Mouse (Mus musculus) heart, embryonic 11.5 days (tissue): ENCODE measurements around the gene Wdr74. TPM values are rescaled to one million over a fixed set of nuclear protein-coding genes. Genes with fewer than 3 reads are reported as not detected.

Source experiments
- ATAC-seq: fragments of 200-750 bp; cut with Nextera tagmentation; replicated peaks from 2 replicates; pipeline ENCODE4 v1.8.0; 2017; ENCODE audit warnings: moderate library complexity; ENCODE audit not compliant: insufficient number of reproducible peaks, low FRiP score, low TSS enrichment
- H3K27ac ChIP-seq: fragments of 300-500 bp; sonication (generic); 2 replicates; pipeline ENCODE4 v1.5.1; 2014; ENCODE audit warnings: mild to moderate bottlenecking, low read depth, low read length
- H3K27me3 ChIP-seq: fragments of 300-500 bp; sonication (generic); 2 replicates; pipeline ENCODE4 v1.6.1; 2014; ENCODE audit warnings: mild to moderate bottlenecking, low read length, mixed read lengths; ENCODE audit not compliant: control insufficient read depth, insufficient read depth
- H3K36me3 ChIP-seq: fragments of 300-500 bp; sonication (generic); 2 replicates; pipeline ENCODE4 v1.6.1; 2014; ENCODE audit warnings: mild to moderate bottlenecking, low read length, moderate library complexity, mixed read lengths; ENCODE audit not compliant: control insufficient read depth, insufficient read depth
- H3K4me1 ChIP-seq: fragments of 300-500 bp; sonication (generic); 2 replicates; pipeline ENCODE4 v1.6.1; 2014; ENCODE audit warnings: low read length; ENCODE audit not compliant: control insufficient read depth, insufficient read depth
- H3K4me2 ChIP-seq: fragments of 300-500 bp; sonication (generic); 2 replicates; pipeline ENCODE4 v1.6.1; 2014; ENCODE audit warnings: mild to moderate bottlenecking, moderate library complexity
- H3K4me3 ChIP-seq: fragments of 300-500 bp; sonication (generic); 2 replicates; pipeline ENCODE4 v1.5.1; 2014; ENCODE audit warnings: low read depth, low read length
- H3K9ac ChIP-seq: fragments of 300-500 bp; sonication (generic); 2 replicates; pipeline ENCODE4 v1.6.1; 2014; ENCODE audit warnings: mild to moderate bottlenecking, low read depth, low read length, moderate library complexity
- H3K9me3 ChIP-seq: fragments of 300-500 bp; sonication (generic); replicated peaks from 2 replicates; pipeline ENCODE4 v1.6.1; 2016; ENCODE audit warnings: low read length; ENCODE audit not compliant: control insufficient read depth
- WGBS: fragments of 180-500 bp; shearing (Covaris S2); extraction: QIAGEN DNeasy Blood & Tissue Kit; methylation state at CpG from one replicate; pipeline ENCODE4 v1.1.7; 2014; ENCODE audit not compliant: insufficient replicate concordance; 5-methylcytosine and 5-hydroxymethylcytosine counted together
- polyA plus RNA-seq: library from polyadenylated mRNA; unstranded; fragments of >200 nt; fragmentation: Nextera tagmentation; extraction: Ambion mirVana; gene quantifications from 2 replicates; pipeline ENCODE4 v1.2.1, GENCODE M21; 2014

The Wdr74 gene
- polyA plus RNA-seq, 1 experiment from 2014 or later: 58.8 TPM

- Histone ChIP-seq H3K9ac (no peak overlapping the region), H3K4me3 (no peak overlapping the region), H3K27ac (no peak overlapping the region), H3K4me1 (peaks cover 12% of the 10 kb centered on the region), H3K4me2 (no peak overlapping the region), H3K36me3 (peaks cover 45% of the 10 kb centered on the region), H3K27me3 (no peaks in the 10 kb centered on the region), H3K9me3 (no peaks in the 10 kb centered on the region)
- 91% methylated on average over 1 of the region's 1 CpGs for WGBS
- no peak for ATAC-seq
These were observed 9.8 kb downstream of the Wdr74 start for GRCm38 (mm10) chr19:8745382-8745781.

DNA sequence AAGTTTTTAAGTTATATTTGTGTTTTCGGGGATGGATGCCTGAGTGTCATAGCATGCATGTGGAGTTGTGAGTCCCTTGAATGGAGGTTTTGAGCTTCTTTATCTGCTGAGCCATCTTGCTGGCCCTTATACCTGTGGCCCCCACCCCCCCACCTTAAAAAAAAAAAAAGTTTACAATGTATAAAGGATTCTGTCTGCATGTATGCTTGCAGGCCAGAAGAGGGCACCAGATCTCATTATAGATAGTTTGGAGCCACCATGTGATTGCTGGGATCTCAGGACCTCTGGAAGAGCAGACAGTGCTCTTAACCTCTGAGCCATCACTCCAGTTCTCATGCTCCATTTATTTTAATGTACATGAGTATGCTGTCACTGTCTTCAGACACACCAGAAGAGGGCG, 11.7 kb downstream of the Wdr74 start:
- Histone ChIP-seq H3K9me3 (no peaks in the 10 kb centered on the region), H3K4me1 (peaks cover 6% of the 10 kb centered on the region), H3K36me3 (peaks cover 55% of the 10 kb centered on the region), H3K9ac (no peak overlapping the region), H3K27ac (no peak overlapping the region), H3K27me3 (no peaks in the 10 kb centered on the region), H3K4me2 (no peak overlapping the region), H3K4me3 (no peak overlapping the region)
- ATAC-seq: no peak
- WGBS: 71% methylated on average over 2 of the region's 2 CpGs

GRCm38 (mm10) chr19:8755652-8756051, 20.0 kb downstream of the Wdr74 start:
- peak overlapping the region; percentile 91; the same call in 1 of the 2 replicates for H3K4me3 ChIP-seq
- 40% methylated on average over 3 of the region's 3 CpGs for WGBS
- peaks cover 15% of the 10 kb centered on the region; the same call in 1 of the 2 replicates for H3K4me1 ChIP-seq
- no peaks in the 10 kb centered on the region for H3K27me3 ChIP-seq
- H3K9ac ChIP-seq: no peak overlapping the region
- no peaks in the 10 kb centered on the region for H3K9me3 ChIP-seq
- H3K36me3 ChIP-seq: peaks cover 17% of the 10 kb centered on the region
- peak overlapping the region; percentile 86; the same call in 1 of the 2 replicates for H3K4me2 ChIP-seq
- H3K27ac ChIP-seq: no peak overlapping the region
- no peak for ATAC-seq

GRCm38 (mm10) chr19:8756635-8757387, 21.2 kb downstream of the Wdr74 start, which contains the start of gene Nxf1:
Gene Nxf1, plus strand, starts transcription at chr19:8757073.
- Histone ChIP-seq H3K4me1 (peaks cover 15% of the 10 kb centered on the region; the same call in 1 of the 2 replicates), H3K27me3 (no peaks in the 10 kb centered on the region), H3K36me3 (peaks cover 11% of the 10 kb centered on the region), H3K9me3 (no peaks in the 10 kb centered on the region), H3K4me3 (peak within 1 kb of the TSS; percentile 91), H3K9ac (peak within 1 kb of the TSS; percentile 98), H3K27ac (peak within 1 kb of the TSS; percentile 88), H3K4me2 (peak within 1 kb of the TSS; percentile 86)
- peak; percentile 91 for ATAC-seq
- WGBS: under 1% methylated on average over 69 of the region's 75 CpGs

DNA sequence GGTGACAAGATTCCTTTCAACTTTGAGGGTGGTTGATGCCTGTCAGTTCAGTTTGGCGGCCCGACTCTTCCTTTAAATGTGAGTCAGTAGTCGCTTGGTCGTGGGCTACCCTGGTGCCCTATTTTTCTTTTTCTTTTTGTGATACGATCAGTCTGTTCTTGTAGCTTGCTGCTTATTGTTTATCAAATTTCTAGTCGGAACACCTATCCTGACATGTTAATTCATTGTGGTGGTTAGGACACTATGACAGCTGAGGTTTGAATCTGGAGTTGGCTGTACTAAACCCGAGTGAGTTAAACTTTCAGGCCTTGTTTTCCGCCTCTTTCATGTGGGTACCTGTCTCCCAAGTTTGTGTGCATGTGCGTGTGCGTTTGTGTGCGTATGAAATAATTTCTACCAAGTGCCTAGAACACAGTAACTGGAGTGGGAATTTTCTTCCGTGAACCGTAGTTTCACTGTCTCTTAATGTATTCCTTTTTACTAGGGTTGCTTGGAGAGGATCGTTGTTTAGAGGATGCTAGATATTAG, 21.9 kb downstream of the Wdr74 start:
- peak overlapping the region; percentile 88 for H3K27ac ChIP-seq
- WGBS: 6% methylated on average over 14 of the region's 14 CpGs
- no peak for ATAC-seq

GRCm38 (mm10) chr19:8758899-8759298, 23.3 kb downstream of the Wdr74 start:
- Histone ChIP-seq H3K27me3 (no peaks in the 10 kb centered on the region), H3K9me3 (no peaks in the 10 kb centered on the region), H3K4me1 (peaks cover 15% of the 10 kb centered on the region; the same call in 1 of the 2 replicates), H3K36me3 (peaks cover 17% of the 10 kb centered on the region), H3K4me2 (peak overlapping the region; percentile 86; the same call in 1 of the 2 replicates), H3K27ac (no peak overlapping the region), H3K4me3 (no peak overlapping the region), H3K9ac (no peak overlapping the region)
- ATAC-seq: no peak
- WGBS: 64% methylated on average over 2 of the region's 2 CpGs

More for the DNA sequence above, 21.9 kb downstream of the Wdr74 start:
- Histone ChIP-seq H3K36me3 (peaks cover 13% of the 10 kb centered on the region), H3K4me3 (peak overlapping the region; percentile 91), H3K9me3 (no peaks in the 10 kb centered on the region), H3K4me1 (peaks cover 15% of the 10 kb centered on the region; the same call in 1 of the 2 replicates), H3K27me3 (no peaks in the 10 kb centered on the region), H3K9ac (peak overlapping the region; percentile 98), H3K4me2 (peak overlapping the region; percentile 86)

DNA sequence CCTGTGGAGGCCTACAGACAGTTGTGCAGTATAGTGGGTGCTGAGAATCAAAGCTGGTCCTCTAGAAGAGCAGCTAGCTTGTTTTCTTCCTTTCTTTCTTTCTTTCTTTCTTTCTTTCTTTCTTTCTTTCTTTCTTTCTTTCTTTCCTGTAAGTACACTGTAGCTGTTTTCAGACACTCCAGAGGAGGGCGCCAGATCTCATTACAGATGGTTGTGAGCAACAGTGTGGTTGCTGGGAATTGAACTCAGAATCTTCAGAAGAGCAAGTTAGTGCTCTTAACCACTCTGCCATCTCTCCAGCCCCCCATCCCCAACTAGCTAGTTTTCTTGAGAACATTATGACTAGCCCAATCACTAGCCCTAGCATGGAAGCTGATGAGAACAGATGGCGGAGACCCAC, 25.1 kb downstream of the Wdr74 start:
- Histone ChIP-seq H3K4me1 (peaks cover 12% of the 10 kb centered on the region; the same call in 1 of the 2 replicates), H3K4me3 (no peak overlapping the region), H3K9me3 (no peaks in the 10 kb centered on the region), H3K9ac (no peak overlapping the region), H3K27me3 (no peaks in the 10 kb centered on the region), H3K36me3 (peaks cover 28% of the 10 kb centered on the region), H3K27ac (no peak overlapping the region), H3K4me2 (no peak overlapping the region)
- WGBS: 87% methylated on average over 2 of the region's 2 CpGs
- ATAC-seq: no peak

- no peak for ATAC-seq
- Histone ChIP-seq H3K9me3 (no peaks in the 10 kb centered on the region), H3K27me3 (no peaks in the 10 kb centered on the region), H3K4me2 (no peak overlapping the region), H3K4me1 (peaks cover 5% of the 10 kb centered on the region; the same call in 1 of the 2 replicates), H3K27ac (no peak overlapping the region), H3K4me3 (no peak overlapping the region), H3K9ac (no peak overlapping the region), H3K36me3 (peaks cover 51% of the 10 kb centered on the region)
- 87% methylated on average over 4 of the region's 4 CpGs for WGBS
These were observed 27.6 kb downstream of the Wdr74 start for GRCm38 (mm10) chr19:8763276-8763675.
